Mouse (Mus musculus) embryo, embryonic 10.5 days (tissue): ENCODE data around the gene Hist1h4a.
"Not testable (repeated sequence)": the region's sequence is repeated elsewhere in the genome, so short reads cannot be mapped to it uniquely, and the experiment has no call there.

ENCODE experiments used
- DNase-seq: peaks from one replicate; pipeline ENCODE4 v3.0.0-alpha.2; 2015; ENCODE audit warnings: low spot score

The Hist1h4a gene

DNA sequence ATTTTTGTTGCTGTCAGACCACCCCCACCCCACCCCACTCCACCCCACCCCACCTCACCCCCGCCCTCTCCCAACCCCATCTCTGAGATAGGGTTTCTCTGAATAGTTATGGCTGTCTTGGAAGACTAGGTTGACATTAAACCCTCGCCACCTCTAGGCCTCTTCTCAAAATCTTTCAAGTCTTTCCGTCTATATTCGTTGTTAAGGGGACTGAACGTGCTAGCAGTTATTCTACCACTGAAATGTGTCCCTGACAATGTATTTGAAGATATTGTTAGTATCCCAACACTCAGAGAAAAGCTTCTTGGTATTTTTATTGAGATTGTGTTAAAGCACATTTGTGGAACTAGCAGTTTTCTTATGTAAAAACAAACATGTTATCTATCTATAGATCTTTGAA lies 20.1 kb downstream of the Hist1h4a start:
- DNase-seq = peak; percentile 35

- peak; percentile 63 for DNase-seq
These were observed 20.7 kb downstream of the Hist1h4a start for GRCm38 (mm10) chr13:23740256-23740840.

- DNase-seq = no peak
These were observed 21.1 kb downstream of the Hist1h4a start for GRCm38 (mm10) chr13:23739922-23740252.

- DNase-seq = peak; percentile 94
These were observed 21.7 kb downstream of the Hist1h4a start for GRCm38 (mm10) chr13:23739069-23739921.

DNA sequence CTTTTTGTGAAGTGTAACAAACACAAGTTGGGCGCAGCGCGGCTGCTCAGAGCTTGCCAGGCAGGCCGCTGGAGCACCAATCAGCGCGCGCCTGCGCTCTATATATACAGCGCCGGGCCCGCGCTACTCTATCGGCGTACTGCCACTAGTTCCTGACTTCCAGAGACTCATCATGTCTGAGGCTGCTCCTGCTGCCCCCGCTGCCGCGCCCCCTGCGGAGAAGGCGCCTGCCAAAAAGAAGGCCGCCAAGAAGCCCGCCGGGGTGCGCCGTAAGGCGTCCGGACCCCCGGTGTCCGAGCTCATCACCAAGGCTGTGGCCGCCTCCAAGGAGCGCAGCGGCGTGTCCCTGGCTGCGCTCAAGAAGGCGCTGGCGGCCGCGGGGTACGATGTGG lies 22.4 kb downstream of the Hist1h4a start, which contains the start of gene Hist1h1c:
Gene Hist1h1c, plus strand, starts transcription at position 132 of the 392 bp plus-strand sequence.
- DNase-seq = peak; percentile 96

DNA sequence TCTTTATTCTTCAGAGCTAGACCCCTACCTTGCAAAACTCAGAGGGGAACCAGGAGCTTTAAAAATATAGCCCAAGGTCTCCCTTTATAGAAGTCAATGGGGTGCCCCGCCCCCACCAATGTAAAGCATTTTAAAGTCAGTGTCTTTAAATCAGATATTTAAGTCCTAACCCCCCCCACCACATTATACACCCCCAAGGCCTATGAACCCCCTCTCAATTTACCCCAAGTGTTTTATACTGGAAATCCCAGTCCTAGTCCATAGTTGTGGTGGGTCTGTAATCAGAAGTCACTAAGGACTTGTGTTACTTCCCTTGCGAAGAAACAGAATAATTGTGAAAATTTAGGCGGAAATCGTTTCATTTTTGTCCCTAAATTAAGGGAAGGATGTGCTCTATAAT lies 23.0 kb downstream of the Hist1h4a start:
- DNase-seq = peak; percentile 59

DNA sequence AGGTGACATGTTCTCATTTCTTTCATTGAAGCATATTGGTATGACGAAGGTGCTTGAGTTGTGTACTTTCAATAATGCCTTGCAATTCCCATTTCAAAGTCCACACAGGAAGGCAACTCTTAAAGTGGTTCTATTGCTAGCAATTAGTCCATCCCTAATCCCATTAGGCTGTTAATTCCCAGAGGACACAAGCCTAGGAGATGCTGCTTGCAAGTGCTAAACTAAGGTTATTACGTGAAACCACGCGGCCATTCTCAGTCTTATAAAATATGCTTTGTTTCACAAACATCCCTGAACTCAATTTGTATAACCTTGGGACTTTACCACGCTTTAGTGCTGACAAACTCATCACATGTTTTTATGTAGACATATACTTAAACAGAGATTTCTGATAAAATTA lies 23.9 kb downstream of the Hist1h4a start:
- DNase-seq = no peak

GRCm38 (mm10) chr13:23732156-23732804 lies 28.8 kb downstream of the Hist1h4a start:
- DNase-seq = peak; percentile 70

GRCm38 (mm10) chr13:23730479-23730878 lies 30.6 kb downstream of the Hist1h4a start:
- DNase-seq = peak; percentile 23

DNA sequence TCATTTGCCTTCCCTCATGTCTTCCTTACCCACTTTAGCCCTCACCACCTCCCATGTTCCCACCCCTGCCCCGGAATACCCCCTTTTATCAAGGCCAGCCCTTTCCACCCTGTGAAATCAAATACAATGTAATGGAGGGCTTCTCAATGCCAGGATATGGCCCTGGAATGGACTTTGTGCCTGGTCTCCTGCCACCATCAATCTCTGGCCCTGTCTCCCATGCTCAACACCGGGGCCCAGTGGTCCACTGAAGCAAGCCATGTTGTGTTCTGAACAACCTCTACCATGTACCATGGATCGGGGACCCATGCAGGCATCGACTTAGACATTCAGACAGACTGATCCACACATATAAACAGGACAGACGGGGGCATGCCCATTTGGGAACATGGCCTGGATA lies 31.3 kb downstream of the Hist1h4a start:
- no peak for DNase-seq

DNA sequence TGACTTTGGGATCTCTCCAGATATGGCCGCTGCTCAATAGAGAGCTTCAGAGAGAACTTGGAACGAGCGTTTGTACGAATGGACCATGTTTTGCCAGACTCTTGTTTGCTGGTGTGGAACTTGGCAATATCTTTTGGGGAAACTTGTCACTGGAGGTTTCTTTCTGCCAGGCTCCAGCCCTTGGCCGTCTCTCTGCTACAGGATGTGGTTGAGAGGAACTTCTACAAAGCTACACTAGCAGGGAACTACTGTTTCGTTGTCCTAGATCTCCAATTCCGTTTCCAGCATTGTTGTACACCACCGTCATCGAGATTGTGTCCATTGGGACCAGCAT lies 31.9 kb downstream of the Hist1h4a start:
- DNase-seq = no peak

DNA sequence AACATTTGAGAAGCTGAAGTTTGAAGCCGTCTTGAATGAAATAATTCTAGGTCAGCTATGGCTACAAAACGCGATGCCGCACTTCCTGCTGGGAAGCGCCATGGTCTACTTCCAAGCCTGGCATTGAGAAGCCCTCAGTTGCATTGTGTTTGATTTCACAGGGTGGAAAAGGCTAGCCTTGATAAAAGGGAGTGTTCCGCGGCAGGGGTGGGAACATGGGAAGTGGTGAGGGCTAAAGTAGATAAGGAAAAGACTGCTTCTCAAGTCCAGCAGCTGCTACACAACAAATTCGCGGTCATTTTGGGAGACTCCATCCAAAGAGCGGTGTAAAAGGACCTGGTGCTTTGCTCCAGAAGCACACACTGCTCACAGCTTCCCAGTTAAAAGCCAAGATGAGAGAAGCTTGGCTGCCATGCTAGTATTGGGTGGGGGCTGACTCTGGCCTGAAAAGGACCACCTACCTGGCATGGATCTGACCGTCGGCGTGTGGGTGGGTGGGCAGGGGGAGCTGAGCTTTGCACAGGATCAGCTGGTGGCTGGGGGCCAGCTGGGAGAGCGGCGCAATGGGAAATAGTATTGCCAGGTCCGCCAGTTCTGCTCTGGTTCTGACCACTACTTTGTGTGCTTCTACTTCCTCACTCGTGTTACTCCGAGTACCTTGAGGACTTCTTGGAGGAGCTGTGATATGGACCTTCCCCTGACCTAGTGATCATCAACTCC lies 32.4 kb downstream of the Hist1h4a start:
- no peak for DNase-seq

DNA sequence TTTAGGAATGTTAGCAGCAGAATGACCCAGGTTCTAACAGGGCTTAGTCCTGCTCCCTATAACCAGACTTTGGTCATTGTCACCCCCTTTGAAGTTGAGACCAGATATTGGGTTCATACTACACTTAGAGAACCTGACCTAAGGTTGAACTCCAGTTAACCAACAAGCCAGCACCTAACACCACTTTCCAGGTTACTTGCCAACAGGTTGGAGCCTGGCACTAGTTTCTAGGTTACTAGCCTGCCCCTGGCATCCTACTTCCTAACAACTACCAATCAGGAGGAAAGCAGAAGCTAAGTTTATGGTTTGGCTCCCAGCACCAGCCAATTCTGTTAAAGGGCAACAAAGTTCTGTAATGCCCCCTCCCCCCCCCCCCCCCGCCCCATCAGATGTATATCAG lies 35.8 kb downstream of the Hist1h4a start:
- no peak for DNase-seq

DNA sequence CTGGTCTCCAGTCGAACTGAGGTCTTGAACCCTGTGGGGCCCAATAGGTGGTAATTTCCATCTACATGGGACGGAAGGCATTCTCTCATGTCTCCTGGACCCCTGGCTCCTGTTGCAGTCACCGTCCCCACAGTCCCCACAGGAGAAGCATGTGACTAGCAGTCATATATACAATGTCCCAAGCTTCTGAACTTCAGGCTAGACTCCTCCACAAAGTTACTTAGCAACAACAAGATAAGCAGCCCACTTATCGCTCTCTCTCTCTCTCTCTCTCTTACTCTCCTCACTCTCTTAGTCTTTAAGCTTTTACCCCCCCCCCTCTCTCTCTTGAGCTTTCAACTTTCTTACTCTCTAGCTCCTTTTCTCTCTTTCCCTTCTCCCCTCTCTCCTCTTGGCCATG lies 36.8 kb downstream of the Hist1h4a start:
- DNase-seq = no peak

DNA sequence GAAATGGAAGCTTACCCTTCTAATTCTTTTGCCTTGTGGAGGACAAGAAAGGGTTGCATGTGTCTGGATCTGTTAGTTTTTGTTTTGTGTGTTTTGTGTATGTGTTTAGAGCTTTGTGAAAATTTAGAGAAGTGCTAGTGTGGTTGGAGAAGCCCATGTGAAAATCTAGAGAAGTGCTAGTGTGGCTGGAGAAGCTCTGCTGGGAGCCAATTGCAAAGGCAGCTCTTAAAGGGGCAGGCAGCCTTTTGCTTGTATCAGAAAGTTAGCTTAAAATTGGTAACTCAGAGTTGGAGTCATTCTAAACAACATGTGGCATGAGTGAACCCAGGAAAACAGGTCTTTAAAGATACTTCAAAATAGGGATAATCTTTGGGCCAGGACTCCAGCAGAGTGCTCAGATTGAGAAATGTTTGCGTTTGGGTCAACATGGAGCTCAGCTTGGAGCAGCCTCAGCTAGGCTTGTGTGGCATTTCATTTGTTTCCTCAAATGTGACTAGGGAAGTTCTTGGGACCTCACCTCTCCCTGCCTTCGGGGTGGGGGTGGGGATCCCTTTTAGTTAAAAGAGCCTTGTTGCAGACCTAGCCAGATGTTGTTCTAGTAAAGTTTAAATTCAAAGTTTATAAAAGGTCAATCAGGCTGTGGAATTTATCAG lies 43.3 kb downstream of the Hist1h4a start:
- not testable (repeated sequence) for DNase-seq

- no peak for DNase-seq
These were observed 43.9 kb downstream of the Hist1h4a start for GRCm38 (mm10) chr13:23717176-23717575.

GRCm38 (mm10) chr13:23716261-23717042 lies 44.6 kb downstream of the Hist1h4a start:
- DNase-seq = no peak
